Mouse (Mus musculus): ENCODE results near the gene Fam161a.

- no peak for TF ChIP-seq UBTF (IDR thresholded peaks at IDR 0.05; ENCODE audit: low read depth, low read length)
- TF ChIP-seq CTCF (conservative IDR thresholded peaks at IDR 0.05 in 1 of 2, IDR thresholded peaks at IDR 0.05 in 1 of 2; ENCODE audit: low read depth in 2 of 2, low read length in 2 of 2) = no peak
- TF ChIP-seq USF1 (IDR thresholded peaks at IDR 0.05; ENCODE audit: low read depth, low read length) = no peak
- no peak for TF ChIP-seq JUND (conservative IDR thresholded peaks at IDR 0.05; ENCODE audit: low read depth, low read length)
- TF ChIP-seq POLR2A (IDR thresholded peaks at IDR 0.05; ENCODE audit: low read depth, low read length) = no peak
These were observed 28.6 kb upstream of the Fam161a start for GRCm38 (mm10) chr11:22978711-22979110.

All from CH12.LX (cell line).